Mouse (Mus musculus) liver, embryonic 14 days (tissue): ENCODE data around the gene Syt14. TPM values are rescaled to one million over a fixed set of nuclear protein-coding genes. Genes with fewer than 3 reads are reported as not detected.

Experiments used
- polyA plus RNA-seq: library from polyadenylated mRNA; depleted of rRNA; stranded (reverse); fragments of >200 nt; gene quantifications from 2 replicates; pipeline ENCODE4 v1.2.3, GENCODE M21; 2012; rRNA removed

Gene Syt14
- polyA plus RNA-seq: 4.3 and 6.2 TPM in 2 replicates

DNA sequence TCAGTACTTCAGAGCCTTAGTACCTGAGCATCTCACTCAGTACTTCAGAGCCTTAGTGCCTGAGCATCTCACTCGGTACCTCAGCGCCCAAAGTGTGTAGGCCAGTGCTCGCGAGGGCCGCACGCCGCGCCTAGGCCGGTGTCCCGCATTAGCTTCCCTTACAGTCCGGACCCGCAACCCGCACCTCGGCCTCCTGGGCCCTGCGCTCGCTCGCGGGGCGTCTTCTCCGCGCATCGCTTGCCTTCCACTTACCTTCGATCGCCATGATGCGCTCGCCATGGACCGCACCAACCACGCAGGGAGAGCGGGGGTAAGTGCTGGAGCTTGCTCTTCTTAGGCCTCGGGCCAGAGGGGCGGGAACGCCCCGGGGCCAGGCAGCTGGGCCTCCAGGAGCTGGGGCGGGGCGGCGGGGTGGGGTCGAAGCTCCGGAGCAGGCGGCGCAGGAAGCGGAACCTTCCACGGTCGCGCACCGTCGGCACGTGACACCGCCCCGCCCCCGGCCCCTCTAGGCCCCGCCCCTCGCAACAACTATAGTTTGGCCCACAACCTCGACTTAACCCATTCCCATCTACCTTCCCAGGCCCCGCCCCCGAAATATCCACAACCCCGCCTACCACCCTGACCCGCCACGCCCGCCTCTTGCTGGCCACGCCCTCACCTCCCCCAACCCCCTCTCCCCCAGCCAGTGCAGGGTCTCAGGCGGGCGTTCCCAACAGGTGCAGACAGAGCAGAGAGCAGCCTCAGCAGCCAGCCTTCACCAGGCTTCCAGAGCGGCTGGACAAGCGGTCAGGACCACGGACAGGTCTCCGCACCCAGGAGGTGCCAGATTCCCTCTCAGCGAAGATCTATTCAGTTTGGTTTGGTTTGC is at the start of gene Syt14:
TSS of gene Syt14 (minus strand) at position 405 of the 868 bp plus-strand sequence.

DNA sequence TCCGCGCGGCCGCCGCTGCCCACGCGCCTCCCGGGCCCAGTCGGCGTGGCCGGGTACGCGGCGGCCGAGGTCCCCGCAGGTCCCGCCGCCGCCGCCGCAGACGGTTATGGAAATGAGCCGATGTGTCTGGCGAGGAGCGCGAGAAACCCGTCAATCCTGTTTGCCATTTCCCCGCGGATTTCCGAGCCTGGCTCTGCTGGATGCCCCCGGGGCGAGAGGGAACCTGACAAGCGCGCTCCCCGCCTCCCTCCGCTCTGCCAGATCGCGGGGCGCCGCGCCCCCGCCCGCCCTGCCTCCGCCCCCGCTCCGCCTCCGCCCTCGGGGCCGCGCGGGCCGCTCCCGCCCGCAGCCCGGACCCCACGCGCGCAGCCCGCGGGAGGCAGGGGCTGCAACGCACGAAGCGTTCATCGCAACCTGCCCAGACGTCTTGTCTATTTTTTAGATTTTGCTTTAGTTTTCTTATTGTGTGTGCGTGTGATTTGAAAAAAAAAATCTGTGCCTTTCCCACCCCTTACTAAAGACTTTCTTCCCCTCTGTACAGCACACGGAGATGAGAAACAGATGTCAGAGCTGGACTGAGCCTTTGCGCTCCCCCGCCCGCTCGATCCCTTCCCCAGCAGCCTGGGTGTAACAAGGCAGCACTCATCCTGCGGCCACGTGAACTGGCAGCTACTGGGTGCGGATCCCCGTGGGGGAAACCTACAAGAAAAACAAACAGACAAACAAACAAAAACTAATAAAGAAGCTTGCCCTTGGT is 179.9 kb downstream of the Syt14 start, which contains the start of gene Sertad4:
TSS of gene Sertad4 (minus strand) at position 283 of the 757 bp plus-strand sequence.

Other genes with a start within 250 kb of the Syt14 start
- 0.29 and 0.84 TPM in 2 replicates for gene Sertad4, start 180.0 kb downstream of the Syt14 start, polyA plus RNA-seq
- 7.4 and 8.2 TPM in 2 replicates for gene Diexf, start 94.5 kb upstream of the Syt14 start, polyA plus RNA-seq
- 1.2 and 1.5 TPM in 2 replicates for gene Irf6, start 117.3 kb upstream of the Syt14 start, polyA plus RNA-seq
- gene A130010J15Rik, start 132.3 kb upstream of the Syt14 start, polyA plus RNA-seq: 2.6 and 2.9 TPM in 2 replicates
- gene Traf3ip3, start 165.9 kb upstream of the Syt14 start, polyA plus RNA-seq: 5.0 and 5.8 TPM in 2 replicates
- 0.19 and 0.31 TPM in 2 replicates for gene Lamb3, start 171.9 kb upstream of the Syt14 start, polyA plus RNA-seq
- gene Hsd11b1, start 228.3 kb upstream of the Syt14 start, polyA plus RNA-seq: 2.1 and 2.9 TPM in 2 replicates
- 45.5 and 50.6 TPM in 2 replicates for gene G0s2, start 237.4 kb upstream of the Syt14 start, polyA plus RNA-seq